Mouse (Mus musculus) liver, embryonic 11.5 days (tissue): ENCODE measurements around the gene Ccdc194. TPM values are rescaled to one million over a fixed set of nuclear protein-coding genes. Genes with fewer than 3 reads are reported as not detected.
A peak's percentile ranks its signal among the peaks of the same experiment; 100 is the strongest.

Experiments used
- ATAC-seq: fragments of 200-750 bp; cut with Nextera tagmentation; replicated peaks from 2 replicates; pipeline ENCODE4 v1.8.0; 2017; ENCODE audit warnings: moderate number of reproducible peaks, mild to moderate bottlenecking, moderate TSS enrichment, moderate library complexity; ENCODE audit not compliant: low FRiP score
- DNase-seq: peaks from one replicate; pipeline ENCODE4 v3.0.0-alpha.2; 2017; ENCODE audit warnings: low spot score
- H3K27ac ChIP-seq: fragments of 300-500 bp; sonication (generic); 2 replicates; pipeline ENCODE4 v1.5.1; 2014; ENCODE audit warnings: mild to moderate bottlenecking, low read depth, low read length, control low read depth
- H3K27me3 ChIP-seq: fragments of 300-500 bp; sonication (generic); replicated peaks from 2 replicates; pipeline ENCODE4 v1.6.1; 2014; ENCODE audit warnings: low read length, mixed read lengths; ENCODE audit not compliant: control insufficient read depth, insufficient read depth
- H3K36me3 ChIP-seq: fragments of 300-500 bp; sonication (generic); 2 replicates; pipeline ENCODE4 v1.6.1; 2014; ENCODE audit warnings: mild to moderate bottlenecking, low read length, moderate library complexity, mixed read lengths; ENCODE audit not compliant: control insufficient read depth, insufficient read depth
- H3K4me1 ChIP-seq: fragments of 300-500 bp; sonication (generic); replicated peaks from 2 replicates; pipeline ENCODE4 v1.6.1; 2014; ENCODE audit warnings: low read length, mixed read lengths; ENCODE audit not compliant: control insufficient read depth, insufficient read depth
- H3K4me2 ChIP-seq: fragments of 300-500 bp; sonication (generic); 2 replicates; pipeline ENCODE4 v1.6.1; 2014; ENCODE audit warnings: mild to moderate bottlenecking, control low read depth, moderate library complexity
- H3K4me3 ChIP-seq: fragments of 300-500 bp; sonication (generic); 2 replicates; pipeline ENCODE4 v1.5.1; 2014; ENCODE audit warnings: low read depth, low read length, control low read depth
- H3K9ac ChIP-seq: fragments of 300-500 bp; sonication (generic); 2 replicates; pipeline ENCODE4 v1.6.1; 2014; ENCODE audit warnings: low read depth, low read length, control low read depth
- H3K9me3 ChIP-seq: fragments of 300-500 bp; sonication (generic); 2 replicates; pipeline ENCODE4 v1.6.1; 2016; ENCODE audit warnings: low read length, inconsistent platforms, mixed read lengths; ENCODE audit not compliant: control insufficient read depth
- WGBS: fragments of 180-500 bp; shearing (Covaris S2); extraction: QIAGEN DNeasy Blood & Tissue Kit; methylation state at CpG from one replicate; pipeline ENCODE4 v1.1.7; 2014; 5-methylcytosine and 5-hydroxymethylcytosine counted together
- polyA plus RNA-seq: library from polyadenylated mRNA; unstranded; fragments of >200 nt; fragmentation: Nextera tagmentation; extraction: Ambion mirVana; gene quantifications from 2 replicates; pipeline ENCODE4 v1.2.1, GENCODE M21; 2014

The Ccdc194 gene
- 0.16 and 0.44 TPM in 2 replicates for polyA plus RNA-seq

DNA sequence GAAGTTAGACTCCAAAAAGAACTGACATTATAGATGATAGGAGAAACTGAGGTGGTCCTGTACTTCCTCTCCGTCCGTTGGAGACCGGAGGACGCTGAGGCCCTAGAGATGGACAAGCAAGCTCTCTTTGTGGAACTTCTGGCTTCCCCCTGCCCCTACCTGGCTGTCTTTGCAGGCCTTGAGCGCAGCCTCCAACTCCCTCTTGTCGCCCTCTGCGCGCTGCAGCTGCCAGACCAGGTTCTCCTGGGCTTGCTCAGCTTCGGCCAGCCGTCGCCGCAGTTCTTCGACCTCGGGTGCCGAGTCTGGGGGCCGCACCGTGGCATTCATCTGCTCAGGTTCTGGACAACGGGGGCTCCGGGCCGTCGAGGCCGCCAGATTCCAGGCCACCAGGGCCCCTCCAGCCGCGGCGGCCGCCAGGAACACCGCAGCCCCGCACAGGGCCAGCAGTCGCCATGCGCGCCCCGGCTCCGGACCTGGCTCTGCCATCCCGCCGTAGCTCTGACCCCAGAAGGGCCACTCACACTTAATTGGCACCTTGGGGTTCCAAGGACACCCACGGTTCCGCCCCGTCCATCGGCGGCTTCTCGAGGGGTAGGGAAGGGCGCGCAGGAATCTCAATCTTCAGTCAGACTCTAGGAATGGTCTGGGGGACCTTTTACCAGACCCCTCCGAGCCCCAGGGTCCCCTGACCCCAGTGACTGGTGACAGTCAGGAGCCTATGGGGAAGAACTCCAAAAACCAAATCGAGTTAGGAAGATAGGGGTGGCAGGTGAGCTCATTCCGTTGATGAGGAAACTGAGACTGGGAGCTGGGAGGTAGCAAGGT lies at the start of gene Ccdc194:
Gene Ccdc194, minus strand, starts transcription at position 486 of the 825 bp plus-strand sequence.
- H3K4me2 ChIP-seq = peak within 1 kb of the TSS; percentile 45
- H3K4me3 ChIP-seq = peak within 1 kb of the TSS; percentile 10; the same call in 1 of the 2 replicates
- no peaks in the 10 kb centered on the region for H3K9me3 ChIP-seq
- H3K9ac ChIP-seq = no peak within 1 kb of the TSS
- ATAC-seq = no peak
- 23% methylated on average over 46 of the region's 46 CpGs for WGBS
- H3K27ac ChIP-seq = no peak within 1 kb of the TSS
- peaks cover 26% of the 10 kb centered on the region for H3K27me3 ChIP-seq
- DNase-seq = peak; percentile 44
- H3K4me1 ChIP-seq = peaks cover 14% of the 10 kb centered on the region
- H3K36me3 ChIP-seq = no peaks in the 10 kb centered on the region

DNA sequence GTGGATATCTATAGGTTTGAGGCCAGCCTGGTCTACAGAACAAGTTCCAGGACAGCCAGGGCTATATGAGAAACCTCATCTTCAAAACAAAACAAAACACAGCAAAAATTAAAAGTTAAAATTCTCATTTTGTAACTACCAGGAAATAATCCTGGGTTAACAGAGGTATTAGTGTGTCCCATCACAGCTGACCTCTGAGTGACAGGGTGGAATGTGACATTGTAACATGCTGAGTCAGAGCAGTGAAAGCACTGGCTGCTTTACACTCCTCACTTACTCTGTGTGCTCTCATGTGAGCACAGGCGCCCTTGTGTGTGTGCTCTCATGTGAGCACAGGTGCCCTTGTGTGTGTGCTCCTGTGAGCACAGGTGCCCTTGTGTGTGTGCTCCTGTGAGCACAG lies 49.5 kb upstream of the Ccdc194 start:
- Histone ChIP-seq H3K27ac (no peak overlapping the region), H3K4me1 (peaks cover 8% of the 10 kb centered on the region), H3K4me3 (no peak overlapping the region), H3K9me3 (no peaks in the 10 kb centered on the region), H3K4me2 (no peak overlapping the region), H3K9ac (no peak overlapping the region), H3K36me3 (no peaks in the 10 kb centered on the region), H3K27me3 (no peaks in the 10 kb centered on the region)
- DNase-seq (no peak), ATAC-seq (no peak)
- 72% methylated on average over 1 of the region's 1 CpGs for WGBS

- Histone ChIP-seq H3K4me2 (no peak overlapping the region), H3K9ac (no peak overlapping the region), H3K27me3 (no peaks in the 10 kb centered on the region), H3K9me3 (no peaks in the 10 kb centered on the region), H3K36me3 (no peaks in the 10 kb centered on the region), H3K4me1 (peaks cover 8% of the 10 kb centered on the region), H3K4me3 (no peak overlapping the region), H3K27ac (no peak overlapping the region)
- DNase-seq (no peak), ATAC-seq (no peak)
- 64% methylated on average over 7 of the region's 7 CpGs for WGBS
These were observed 48.9 kb upstream of the Ccdc194 start for GRCm38 (mm10) chr8:71574426-71574825.

DNA sequence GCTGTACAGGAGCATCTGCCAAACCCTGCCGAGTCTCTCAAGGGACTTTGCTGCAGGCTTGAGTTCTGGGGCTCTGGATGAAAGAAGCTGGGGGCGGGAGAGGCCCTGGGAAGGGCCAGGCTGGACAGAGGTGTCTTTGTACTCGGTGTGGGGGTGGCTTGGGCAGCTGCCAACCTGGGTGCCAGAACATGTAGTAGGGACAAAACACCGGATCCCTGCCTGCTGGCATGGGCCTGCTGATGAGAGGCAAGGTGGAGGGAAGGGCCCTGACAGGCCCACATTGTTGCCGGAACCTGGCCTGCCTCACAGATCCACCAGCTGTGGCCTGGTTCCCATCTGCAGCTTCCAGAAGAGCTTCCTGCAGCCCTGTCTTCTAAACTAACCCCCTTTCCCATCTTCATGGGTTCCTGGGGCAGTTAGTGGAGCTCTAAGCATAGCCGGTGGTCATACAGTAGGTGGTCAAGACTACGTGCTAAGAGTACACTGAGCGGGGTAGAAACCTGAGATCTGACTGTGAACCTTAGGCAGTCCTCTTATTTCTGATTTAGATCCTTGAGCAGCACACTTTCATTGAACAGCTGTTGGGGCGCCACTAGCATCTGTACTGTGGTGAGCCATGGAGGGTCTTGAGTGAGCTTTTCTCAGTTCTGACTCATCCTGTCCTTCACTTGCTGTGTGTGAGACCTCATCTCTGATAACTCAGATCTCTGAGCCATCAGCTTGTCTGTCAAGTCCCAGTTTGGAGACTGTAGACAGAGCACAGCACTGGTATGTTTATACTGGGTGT lies 47.5 kb upstream of the Ccdc194 start:
- Histone ChIP-seq H3K36me3 (no peaks in the 10 kb centered on the region), H3K9ac (no peak overlapping the region), H3K4me1 (peaks cover 8% of the 10 kb centered on the region), H3K4me2 (no peak overlapping the region), H3K27me3 (peaks cover 7% of the 10 kb centered on the region), H3K9me3 (no peaks in the 10 kb centered on the region), H3K4me3 (no peak overlapping the region), H3K27ac (no peak overlapping the region)
- no peak for ATAC-seq
- WGBS = 81% methylated on average over 9 of the region's 9 CpGs
- no peak for DNase-seq

DNA sequence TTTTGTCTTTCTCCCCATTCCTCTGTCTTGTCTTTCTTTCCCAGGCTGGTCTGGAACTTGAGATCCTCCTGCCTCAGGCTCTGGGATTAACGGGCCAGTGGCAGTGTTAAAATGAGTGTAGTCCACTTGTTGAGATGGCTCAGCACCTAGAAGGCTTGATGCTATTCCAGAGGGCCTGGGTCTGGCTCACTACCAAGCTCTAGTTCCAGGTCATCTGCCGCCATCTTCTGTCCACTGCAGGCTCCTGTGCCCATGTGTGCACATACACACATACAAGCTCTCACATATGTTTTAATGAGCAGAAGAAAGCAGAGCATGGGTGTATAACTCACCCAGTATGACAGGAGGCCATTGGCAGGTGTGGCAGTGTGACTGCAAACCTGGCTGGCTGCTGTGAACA lies 46.6 kb upstream of the Ccdc194 start:
- no peak for ATAC-seq
- Histone ChIP-seq H3K4me1 (peaks cover 8% of the 10 kb centered on the region), H3K9me3 (no peaks in the 10 kb centered on the region), H3K27ac (no peak overlapping the region), H3K36me3 (no peaks in the 10 kb centered on the region), H3K4me2 (no peak overlapping the region), H3K4me3 (no peak overlapping the region), H3K9ac (no peak overlapping the region), H3K27me3 (peaks cover 7% of the 10 kb centered on the region)
- DNase-seq = no peak
- 86% methylated on average over 2 of the region's 2 CpGs for WGBS

DNA sequence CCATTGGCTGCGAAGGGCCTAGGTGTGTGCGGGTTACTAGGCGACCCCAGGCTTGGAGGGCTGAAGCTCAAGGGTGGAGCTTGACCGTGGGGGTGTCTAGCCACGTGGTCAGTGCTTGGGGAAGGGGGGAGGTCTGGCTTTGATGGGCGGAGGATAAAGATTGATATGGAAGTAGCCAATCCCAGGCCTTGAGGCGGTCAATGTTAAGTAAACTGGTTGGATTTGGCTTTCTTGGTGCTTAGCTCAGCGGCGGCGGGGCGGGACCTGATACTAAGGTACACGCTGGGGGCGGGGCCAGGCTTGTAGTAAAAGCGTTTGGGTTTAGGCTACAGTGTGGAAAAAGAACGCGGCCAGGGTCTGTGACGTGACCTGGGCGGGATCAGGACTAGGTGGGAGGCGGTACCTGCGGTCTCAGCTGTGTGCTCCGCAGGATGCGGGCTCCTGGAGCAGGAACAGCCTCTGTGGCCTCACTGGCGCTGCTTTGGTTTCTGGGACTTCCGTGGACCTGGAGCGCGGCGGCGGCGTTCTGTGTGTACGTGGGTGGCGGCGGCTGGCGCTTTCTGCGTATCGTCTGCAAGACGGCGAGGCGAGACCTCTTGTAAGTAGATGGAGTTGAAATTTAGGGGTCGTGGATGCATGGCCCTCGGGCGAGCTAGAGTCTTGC lies 44.9 kb upstream of the Ccdc194 start:
- no peaks in the 10 kb centered on the region for H3K36me3 ChIP-seq
- WGBS = under 1% methylated on average over 41 of the region's 41 CpGs
- peak overlapping the region; percentile 94 for H3K4me2 ChIP-seq
- DNase-seq (peak; percentile 88), ATAC-seq (peak; percentile 81)
- no peak overlapping the region for H3K27ac ChIP-seq
- H3K9ac ChIP-seq = peak overlapping the region; percentile 59
- peaks cover 7% of the 10 kb centered on the region for H3K27me3 ChIP-seq
- no peaks in the 10 kb centered on the region for H3K9me3 ChIP-seq
- peak overlapping the region; percentile 67 for H3K4me3 ChIP-seq
- peaks cover 8% of the 10 kb centered on the region for H3K4me1 ChIP-seq

GRCm38 (mm10) chr8:71569366-71570290 lies 44.1 kb upstream of the Ccdc194 start:
- Histone ChIP-seq H3K9ac (0 out of 2 replicates have a peak overlapping the region, but pooled peaks have one; percentile 25), H3K36me3 (no peaks in the 10 kb centered on the region), H3K27me3 (peaks cover 7% of the 10 kb centered on the region), H3K9me3 (no peaks in the 10 kb centered on the region), H3K27ac (no peak overlapping the region), H3K4me2 (peak overlapping the region; percentile 94), H3K4me1 (peaks cover 8% of the 10 kb centered on the region), H3K4me3 (peak overlapping the region; percentile 67)
- ATAC-seq = peak; percentile 77
- WGBS = 1% methylated on average over 51 of the region's 51 CpGs
- peak; percentile 78 for DNase-seq

DNA sequence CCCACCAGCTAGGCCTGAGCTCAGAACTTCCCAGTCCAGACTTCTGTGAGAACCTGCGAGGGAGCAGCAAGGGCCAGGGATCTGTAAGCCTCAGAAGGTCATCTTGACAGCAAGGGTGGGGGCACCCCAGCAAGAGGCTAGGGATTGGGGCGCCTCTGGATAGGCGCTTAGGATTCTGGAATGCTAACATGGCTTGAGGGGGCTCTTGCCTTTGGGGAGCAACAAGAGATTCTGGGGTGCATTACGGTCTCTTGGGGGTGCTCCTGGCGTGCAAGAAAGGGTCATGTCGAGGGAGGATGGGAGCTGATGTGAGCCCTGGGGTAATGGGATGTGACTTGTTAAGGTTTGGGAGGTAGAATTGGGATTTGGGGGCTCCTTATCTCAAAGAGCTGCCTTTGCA lies 43.4 kb upstream of the Ccdc194 start:
- H3K27ac ChIP-seq = no peak overlapping the region
- ATAC-seq = no peak
- peak overlapping the region; percentile 67 for H3K4me3 ChIP-seq
- 42% methylated on average over 6 of the region's 6 CpGs for WGBS
- no peak overlapping the region for H3K9ac ChIP-seq
- H3K4me2 ChIP-seq = peak overlapping the region; percentile 94
- peaks cover 8% of the 10 kb centered on the region for H3K4me1 ChIP-seq
- H3K36me3 ChIP-seq = no peaks in the 10 kb centered on the region
- peaks cover 7% of the 10 kb centered on the region for H3K27me3 ChIP-seq
- no peaks in the 10 kb centered on the region for H3K9me3 ChIP-seq
- no peak for DNase-seq
